Mouse (Mus musculus) ES-Bruce4 (cell line): ENCODE results near the gene Doc2g. TPM values are rescaled to one million over a fixed set of nuclear protein-coding genes. Genes with fewer than 3 reads are reported as not detected.

Source experiments
- H3K27ac ChIP-seq: 2 replicates; pipeline ENCODE4 v1.5.1; 2012; ENCODE audit warnings: low read length, inconsistent platforms; ENCODE audit not compliant: insufficient read depth
- H3K27me3 ChIP-seq: 2 replicates; pipeline ENCODE4 v1.6.1; 2012; ENCODE audit warnings: mild to moderate bottlenecking, low read length, inconsistent platforms; ENCODE audit not compliant: control insufficient read depth, poor library complexity, insufficient read depth, severe bottlenecking
- H3K36me3 ChIP-seq: 2 replicates; pipeline ENCODE4 v1.6.1; 2012; ENCODE audit warnings: inconsistent platforms, mild to moderate bottlenecking, low read length, moderate library complexity; ENCODE audit not compliant: control insufficient read depth, poor library complexity, insufficient read depth, severe bottlenecking
- H3K4me1 ChIP-seq: one replicate; pipeline ENCODE4 v1.8.1; 2011; ENCODE audit warnings: low read length; ENCODE audit not compliant: control insufficient read depth, insufficient read depth
- H3K4me3 ChIP-seq: 2 replicates; pipeline ENCODE4 v1.5.1; 2011; ENCODE audit warnings: low read depth, mild to moderate bottlenecking, low read length
- H3K9ac ChIP-seq: 2 replicates; pipeline ENCODE4 v1.6.1; 2012; ENCODE audit warnings: low read depth, mild to moderate bottlenecking, inconsistent platforms; ENCODE audit not compliant: poor library complexity, severe bottlenecking
- H3K9me3 ChIP-seq: replicated peaks from 2 replicates; pipeline ENCODE4 v1.6.1; 2012; ENCODE audit warnings: mild to moderate bottlenecking, low read length, inconsistent platforms; ENCODE audit not compliant: control insufficient read depth, poor library complexity, insufficient read depth, severe bottlenecking
- CTCF ChIP-seq: IDR thresholded peaks from one replicate; pipeline ENCODE4 v1.8.1; 2011; ENCODE audit warnings: low read depth, low read length
- EP300 ChIP-seq: IDR thresholded peaks from 2 replicates; pipeline ENCODE4 v1.6.1; 2011; ENCODE audit warnings: low read depth, low read length; ENCODE audit not compliant: insufficient read depth
- POLR2A ChIP-seq: IDR thresholded peaks from one replicate; pipeline ENCODE4 v1.8.1; 2011; ENCODE audit warnings: low read length; ENCODE audit not compliant: insufficient read depth
- polyA plus RNA-seq: library from polyadenylated mRNA; stranded (reverse); fragments of >200 nt; gene quantifications from 2 replicates; pipeline ENCODE4 v1.2.4, GENCODE M21; 2011; ENCODE audit warnings: low read depth; ENCODE audit not compliant: missing spikeins, insufficient read depth, insufficient read length

Doc2g gene
- polyA plus RNA-seq, 1 experiment, result 3.6 TPM

- TF ChIP-seq EP300 (no peak), CTCF (no peak), POLR2A (no peak)
- no peak overlapping the region for H3K4me3 ChIP-seq
- H3K27me3 ChIP-seq, result no peaks in the 10 kb centered on the region
- H3K9me3 ChIP-seq, result no peaks in the 10 kb centered on the region
- H3K9ac ChIP-seq, result no peak overlapping the region
- H3K27ac ChIP-seq, result no peak overlapping the region
- H3K4me1 ChIP-seq, result no peaks in the 10 kb centered on the region
- H3K36me3 ChIP-seq, result peaks cover 3% of the 10 kb centered on the region; the same call in 1 of the 2 replicates
Observed at GRCm38 (mm10) chr19:4014802-4015201, 11.7 kb downstream of the Doc2g start.

- TF ChIP-seq EP300 (no peak), CTCF (no peak)
Observed at GRCm38 (mm10) chr19:4015635-4016034, 12.5 kb downstream of the Doc2g start.

GRCm38 (mm10) chr19:4017921-4018587 lies 14.9 kb downstream of the Doc2g start:
- Histone ChIP-seq H3K9ac (no peak overlapping the region), H3K9me3 (no peaks in the 10 kb centered on the region), H3K4me3 (no peak overlapping the region), H3K36me3 (no peaks in the 10 kb centered on the region), H3K27me3 (no peaks in the 10 kb centered on the region), H3K27ac (no peak overlapping the region), H3K4me1 (no peaks in the 10 kb centered on the region)
- TF ChIP-seq EP300, result no peak
- TF ChIP-seq POLR2A, result no peak
- TF ChIP-seq CTCF, result no peak

More at GRCm38 (mm10) chr19:4015635-4016034, 12.5 kb downstream of the Doc2g start:
- H3K4me3 ChIP-seq, result no peak overlapping the region
- no peaks in the 10 kb centered on the region for H3K27me3 ChIP-seq
- H3K27ac ChIP-seq, result no peak overlapping the region
- H3K4me1 ChIP-seq, result no peaks in the 10 kb centered on the region
- no peaks in the 10 kb centered on the region for H3K9me3 ChIP-seq
- no peaks in the 10 kb centered on the region for H3K36me3 ChIP-seq
- H3K9ac ChIP-seq, result no peak overlapping the region

GRCm38 (mm10) chr19:4018743-4019583 lies 15.8 kb downstream of the Doc2g start:
- TF ChIP-seq EP300, result no peak
- peak; percentile 73 for TF ChIP-seq CTCF
- Histone ChIP-seq H3K9ac (no peak overlapping the region), H3K4me3 (no peak overlapping the region), H3K4me1 (no peaks in the 10 kb centered on the region), H3K27ac (no peak overlapping the region), H3K9me3 (no peaks in the 10 kb centered on the region), H3K27me3 (no peaks in the 10 kb centered on the region), H3K36me3 (no peaks in the 10 kb centered on the region)

- no peaks in the 10 kb centered on the region for H3K4me1 ChIP-seq
- no peak overlapping the region for H3K4me3 ChIP-seq
Observed at GRCm38 (mm10) chr19:4023185-4023584, 20.1 kb downstream of the Doc2g start.

GRCm38 (mm10) chr19:4027576-4027975 lies 24.5 kb downstream of the Doc2g start:
- H3K9ac ChIP-seq, result no peak overlapping the region

More at GRCm38 (mm10) chr19:4023185-4023584, 20.1 kb downstream of the Doc2g start:
- H3K27ac ChIP-seq, result no peak overlapping the region
- peaks cover 4% of the 10 kb centered on the region; the same call in 1 of the 2 replicates for H3K9me3 ChIP-seq
- H3K27me3 ChIP-seq, result no peaks in the 10 kb centered on the region
- TF ChIP-seq EP300, result no peak
- TF ChIP-seq CTCF, result no peak
- TF ChIP-seq POLR2A, result no peak
- H3K9ac ChIP-seq, result no peak overlapping the region
- H3K36me3 ChIP-seq, result no peaks in the 10 kb centered on the region

More at GRCm38 (mm10) chr19:4027576-4027975, 24.5 kb downstream of the Doc2g start:
- H3K4me1 ChIP-seq, result no peaks in the 10 kb centered on the region
- H3K4me3 ChIP-seq, result no peak overlapping the region
- H3K27me3 ChIP-seq, result no peaks in the 10 kb centered on the region
- no peaks in the 10 kb centered on the region for H3K36me3 ChIP-seq
- H3K27ac ChIP-seq, result no peak overlapping the region
- H3K9me3 ChIP-seq, result peaks cover 4% of the 10 kb centered on the region; the same call in 1 of the 2 replicates
- no peak for TF ChIP-seq EP300
- no peak for TF ChIP-seq CTCF
- TF ChIP-seq POLR2A, result no peak
